Mouse (Mus musculus) liver, adult 2 months (tissue): Measurements from ENCODE around the gene Tdp2.

ENCODE experiments used
- CTCF ChIP-seq: fragments of 200-500 bp; IDR thresholded peaks from 2 replicates; pipeline ENCODE4 v1.5.1; 2011; ENCODE audit warnings: low read depth, low read length, control low read depth
- POLR2A ChIP-seq: fragments of 200-500 bp; IDR thresholded peaks from 2 replicates; pipeline ENCODE4 v1.6.1; 2011; ENCODE audit warnings: low read length, control low read depth; ENCODE audit not compliant: insufficient read depth; ENCODE audit errors: extremely low read depth

DNA sequence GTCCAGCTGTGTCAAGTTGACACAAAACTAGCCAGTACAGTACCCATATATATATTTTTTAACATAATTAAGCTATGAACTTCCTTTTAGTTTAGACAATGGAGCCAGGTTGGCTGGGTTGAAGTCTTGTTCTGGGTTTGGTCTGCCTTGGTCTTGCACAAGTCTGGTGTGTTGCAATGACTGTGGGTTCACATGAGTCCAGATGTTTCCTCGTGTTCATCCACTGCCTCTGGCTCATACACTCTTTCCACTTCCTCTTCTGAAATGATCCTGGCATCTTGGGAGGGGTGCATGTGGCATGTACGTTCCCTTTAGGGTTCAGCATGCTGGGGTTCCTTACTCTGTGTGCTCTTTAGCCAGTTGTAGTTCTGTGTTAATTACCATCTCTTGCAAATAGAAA, 40.1 kb upstream of the Tdp2 start:
- TF ChIP-seq POLR2A, result no peak
- TF ChIP-seq CTCF, result no peak
